Mouse (Mus musculus) C3H10T1/2 (cell line): ENCODE data around the gene Hoxa3. TPM values are rescaled to one million over a fixed set of nuclear protein-coding genes. Genes with fewer than 3 reads are reported as not detected.

Experiments
- polyA plus RNA-seq, 2 experiments: library from polyadenylated mRNA; unstranded; fragments of >200 nt; fragmentation: generic; extraction: Trizol; gene quantifications; one replicate each; pipeline ENCODE4 v1.2.1; 2012; ENCODE audit warnings: missing spikeins in 2 of 2

Gene Hoxa3
- 1 to 10 TPM; 1.7 to 8.4 TPM for polyA plus RNA-seq

DNA sequence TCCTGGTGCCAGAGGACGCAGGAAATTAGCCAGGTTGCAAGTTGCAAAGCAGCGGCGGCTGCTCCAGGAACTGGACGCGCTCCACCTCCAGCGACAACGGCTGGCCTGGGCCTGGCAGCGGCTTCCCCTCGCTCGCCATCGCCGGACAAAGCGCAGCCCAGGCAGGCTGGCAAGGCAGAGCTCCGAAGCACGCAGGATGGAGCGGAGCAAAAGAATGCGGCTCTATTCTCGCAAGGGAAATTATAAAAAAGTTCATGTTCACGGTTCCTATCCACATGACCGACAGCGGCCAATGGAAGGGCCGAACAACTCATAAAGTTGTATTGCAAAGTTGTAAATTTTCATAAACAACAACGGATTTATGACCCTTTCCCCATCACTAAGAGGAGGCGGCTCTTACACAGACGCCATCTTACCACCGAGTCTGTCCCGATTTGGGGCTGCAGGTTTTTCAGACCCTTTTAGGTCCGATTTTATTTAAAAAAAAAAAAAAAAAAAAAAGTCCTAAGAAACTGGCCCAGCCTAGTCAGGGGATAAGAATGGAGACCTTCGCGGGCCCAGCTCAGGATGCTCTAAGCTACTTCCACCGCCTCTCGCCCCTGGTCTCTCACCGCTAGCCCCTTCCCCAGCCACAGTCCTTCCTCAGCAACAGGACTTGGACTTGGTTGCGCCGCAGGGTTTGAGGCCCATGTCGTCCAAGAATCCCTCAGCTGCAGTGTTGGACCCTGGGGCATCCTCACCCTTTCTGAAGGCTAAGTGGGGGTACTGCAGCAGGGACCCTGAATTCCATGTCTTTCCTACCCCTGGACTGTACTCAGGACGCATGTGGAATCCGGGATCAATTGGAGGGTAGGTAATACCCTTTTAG lies at the start of gene Hoxa3, which contains the start of gene Gm28308:
Gene Hoxa3, minus strand, starts transcription at position 218 of the 868 bp plus-strand sequence.
Gene Gm28308, minus strand, starts transcription at position 221 of the 868 bp plus-strand sequence.

DNA sequence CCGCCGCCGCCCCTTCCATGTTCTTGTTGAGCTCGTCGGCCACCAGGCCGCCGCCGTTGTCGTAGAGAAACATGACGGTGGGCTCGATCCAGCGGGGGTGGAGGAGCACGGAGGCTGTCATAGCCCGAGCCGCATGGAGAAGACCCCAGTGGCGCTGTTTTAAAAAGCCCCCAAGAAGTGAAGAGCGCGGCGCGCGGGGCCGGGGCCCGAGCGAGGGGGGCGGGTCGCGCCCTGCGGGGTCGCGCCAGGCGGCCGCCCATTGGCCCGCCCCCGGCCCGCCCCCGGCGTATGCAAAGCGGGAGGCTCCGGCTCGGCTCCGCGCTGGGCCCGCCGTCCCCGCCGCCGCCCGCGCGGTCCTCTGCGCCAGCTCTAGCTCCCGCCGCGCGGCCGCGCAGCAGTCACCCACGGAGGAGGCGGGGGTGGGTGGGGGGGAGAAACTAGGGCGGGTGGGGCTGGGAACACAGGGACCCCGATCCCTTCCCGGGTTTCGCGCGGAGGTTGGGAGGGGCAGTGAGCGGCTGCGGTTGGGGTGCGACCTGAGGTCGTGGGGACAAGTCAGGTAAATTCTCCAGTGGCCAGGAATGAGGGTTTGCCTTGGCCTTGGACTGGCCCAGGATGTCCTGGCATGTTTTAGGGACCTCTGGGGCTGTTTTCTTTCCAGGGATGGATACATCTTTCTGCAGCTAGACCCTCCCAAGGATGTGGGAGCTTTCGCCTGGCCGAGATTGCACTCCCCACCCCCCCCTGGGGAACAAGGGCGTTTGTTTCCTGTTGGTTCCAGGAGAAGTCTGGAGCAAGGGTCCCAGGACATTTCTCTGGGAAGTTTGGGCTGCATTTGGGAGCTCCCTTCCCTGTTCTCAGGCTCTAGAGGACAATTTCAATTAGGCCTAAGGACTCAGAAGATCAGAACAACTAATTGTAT lies 47.8 kb upstream of the Hoxa3 start, which contains the start of gene Hoxa13:
Gene Hoxa13, minus strand, starts transcription at position 227 of the 922 bp plus-strand sequence.

DNA sequence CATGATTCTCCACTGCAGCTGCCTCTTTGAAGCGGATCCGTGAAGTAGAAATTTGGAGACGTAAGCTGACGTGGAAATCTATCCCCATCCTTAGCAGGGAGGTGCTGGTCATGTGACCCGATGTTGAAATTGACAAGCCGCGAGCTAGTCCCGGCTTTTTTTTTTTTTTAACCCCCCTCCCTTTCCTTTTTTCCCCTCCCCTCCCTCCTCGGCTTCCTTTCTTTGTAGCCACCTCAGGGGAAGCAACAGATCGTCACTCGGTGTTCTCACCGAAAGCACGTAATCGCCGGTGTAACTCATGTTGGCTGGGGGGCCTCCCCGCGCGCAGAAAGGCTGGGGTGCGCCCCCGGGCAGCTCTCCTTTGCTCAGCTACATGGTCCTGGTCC lies 32.6 kb upstream of the Hoxa3 start, which contains the start of gene Hoxa11:
Gene Hoxa11, minus strand, starts transcription at position 54 of the 386 bp plus-strand sequence.

DNA sequence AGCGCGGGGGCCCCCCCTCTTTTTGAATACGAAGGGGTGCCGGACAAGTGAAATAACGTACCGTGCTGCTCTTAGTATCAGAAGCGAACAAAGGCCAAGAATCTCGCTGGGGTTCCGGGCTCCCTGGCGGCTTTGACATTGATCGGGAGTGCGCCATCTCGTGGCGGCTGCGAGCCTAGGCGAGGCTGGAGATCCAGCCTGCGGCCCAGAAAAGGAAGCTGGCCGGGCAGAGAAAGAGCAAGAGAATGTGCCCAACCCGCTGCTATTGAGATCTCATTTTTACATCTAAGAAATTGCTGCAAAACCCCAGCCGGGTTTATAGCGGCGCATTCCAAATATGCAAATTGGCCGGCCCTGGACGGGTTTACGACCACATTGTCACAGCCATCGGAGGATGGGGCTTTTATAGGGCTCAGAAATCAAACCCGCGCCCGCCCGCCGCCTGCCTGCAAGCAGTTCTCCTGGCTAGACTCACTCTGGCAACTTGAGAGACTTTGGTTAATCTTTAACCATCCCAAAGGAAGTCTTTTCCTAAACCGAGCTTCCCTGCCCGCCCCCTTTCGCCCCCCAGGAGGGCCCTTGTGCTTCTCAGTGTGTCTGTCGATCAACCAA lies 27.4 kb upstream of the Hoxa3 start, which contains the start of gene Hoxa10:
Gene Hoxa10, minus strand, starts transcription at position 466 of the 612 bp plus-strand sequence.

DNA sequence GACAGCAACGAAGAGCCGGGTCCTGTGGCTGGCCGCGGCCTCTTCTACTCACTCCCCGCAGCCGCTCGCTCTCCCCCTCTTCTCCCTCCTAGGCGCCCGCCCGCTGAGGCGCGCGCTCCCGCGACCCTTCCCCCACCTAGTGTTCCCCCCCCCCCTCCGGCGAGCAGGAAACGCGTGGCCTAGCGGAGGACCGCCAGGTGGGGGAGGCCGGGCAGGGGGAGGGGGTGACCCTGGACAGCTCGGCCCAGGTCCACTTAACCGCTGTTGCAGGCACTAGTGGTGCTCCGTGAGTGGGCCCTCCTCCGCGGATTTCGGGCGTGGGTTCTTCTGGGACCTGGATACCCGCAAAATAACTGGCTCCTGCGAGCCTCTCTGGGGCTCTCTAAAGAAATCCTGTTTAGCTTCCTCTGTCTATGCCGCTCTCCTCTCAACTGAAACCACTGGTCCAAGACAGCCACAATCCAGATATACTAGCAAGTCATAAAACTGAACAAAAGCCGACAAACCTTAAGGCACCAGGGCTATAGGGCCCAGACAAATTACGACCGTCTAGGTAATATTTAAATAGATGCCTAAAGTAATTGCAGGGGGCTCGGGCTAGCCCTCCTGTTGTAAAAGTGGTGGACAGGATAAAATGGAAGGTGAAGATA lies 17.5 kb upstream of the Hoxa3 start, which contains the start of gene Hoxa9:
Gene Hoxa9, minus strand, starts transcription at position 574 of the 650 bp plus-strand sequence.

DNA sequence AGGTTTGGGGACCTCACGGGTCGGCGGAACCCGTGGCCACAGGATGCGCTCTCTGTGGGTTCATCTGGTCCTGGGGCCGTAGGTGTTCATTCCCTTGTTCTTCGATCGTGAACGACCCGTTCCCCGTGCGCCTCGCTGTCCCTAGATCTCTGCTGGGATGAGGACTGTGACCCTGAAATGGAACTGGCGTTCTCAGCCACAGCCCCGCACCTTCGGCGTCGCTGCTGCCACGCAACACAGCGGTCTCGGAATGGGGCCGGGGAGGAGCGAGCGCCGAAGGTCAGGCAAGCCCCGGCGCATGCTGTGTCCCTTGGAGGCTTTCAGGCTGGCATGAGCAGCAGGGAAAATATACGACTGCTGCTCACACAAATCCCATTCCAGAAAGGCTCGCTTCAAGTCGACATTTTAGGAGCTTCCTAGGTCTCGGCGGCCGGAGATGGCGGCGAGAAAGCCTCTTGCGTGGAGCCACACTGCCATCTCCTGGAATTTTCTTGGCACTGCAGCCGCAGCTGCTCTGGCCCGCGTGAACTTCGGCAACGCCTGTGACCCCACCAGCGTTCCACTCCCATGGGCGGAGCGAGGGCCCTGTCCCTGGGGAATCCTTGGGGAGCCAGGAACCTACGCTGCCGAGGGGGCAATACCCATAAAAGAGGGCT lies 8.3 kb upstream of the Hoxa3 start, which contains the start of gene Hoxa7:
Gene Hoxa7, minus strand, starts transcription at position 518 of the 656 bp plus-strand sequence.

DNA sequence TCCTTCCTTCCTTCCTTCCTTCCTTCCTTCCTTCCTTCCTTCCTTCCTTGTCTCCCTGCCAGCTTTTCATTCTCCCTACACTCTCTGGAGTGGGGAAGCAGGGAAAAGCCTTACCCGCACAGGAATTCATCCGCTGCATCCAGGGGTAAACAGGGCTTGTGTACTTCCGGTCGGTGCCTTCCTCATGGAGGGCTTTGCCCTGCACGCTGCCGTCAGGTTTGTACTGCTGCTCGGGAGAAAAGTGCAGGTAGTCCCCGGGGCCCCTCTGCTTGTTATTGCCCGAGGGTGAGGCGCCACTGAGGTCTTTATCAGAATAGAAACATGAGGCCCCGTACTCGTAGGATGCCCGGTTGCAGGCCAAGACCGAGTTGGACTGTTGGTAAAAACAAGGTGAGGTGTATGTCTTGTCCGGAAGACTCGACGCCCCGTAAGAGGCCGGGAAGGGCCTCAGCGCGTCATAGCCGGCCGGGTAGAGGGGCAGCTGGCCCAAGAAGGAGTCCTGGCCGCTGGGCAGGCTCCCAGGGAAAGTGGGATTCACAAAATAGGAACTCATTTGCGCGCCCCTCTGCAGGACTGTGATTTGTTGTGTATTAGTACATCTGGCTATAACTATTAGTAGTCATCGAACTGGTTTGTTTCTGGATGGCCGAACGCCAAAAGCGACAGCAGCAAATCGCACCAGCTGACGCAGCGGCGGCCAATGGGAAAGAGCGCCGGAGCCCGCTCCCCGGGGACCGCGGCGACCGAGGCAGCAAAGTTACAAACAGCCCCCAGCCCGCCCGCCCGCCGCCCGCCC lies 4.9 kb downstream of the Hoxa3 start, which contains the start of gene Hoxa6:
Gene Hoxa6, minus strand, starts transcription at position 651 of the 796 bp plus-strand sequence.

DNA sequence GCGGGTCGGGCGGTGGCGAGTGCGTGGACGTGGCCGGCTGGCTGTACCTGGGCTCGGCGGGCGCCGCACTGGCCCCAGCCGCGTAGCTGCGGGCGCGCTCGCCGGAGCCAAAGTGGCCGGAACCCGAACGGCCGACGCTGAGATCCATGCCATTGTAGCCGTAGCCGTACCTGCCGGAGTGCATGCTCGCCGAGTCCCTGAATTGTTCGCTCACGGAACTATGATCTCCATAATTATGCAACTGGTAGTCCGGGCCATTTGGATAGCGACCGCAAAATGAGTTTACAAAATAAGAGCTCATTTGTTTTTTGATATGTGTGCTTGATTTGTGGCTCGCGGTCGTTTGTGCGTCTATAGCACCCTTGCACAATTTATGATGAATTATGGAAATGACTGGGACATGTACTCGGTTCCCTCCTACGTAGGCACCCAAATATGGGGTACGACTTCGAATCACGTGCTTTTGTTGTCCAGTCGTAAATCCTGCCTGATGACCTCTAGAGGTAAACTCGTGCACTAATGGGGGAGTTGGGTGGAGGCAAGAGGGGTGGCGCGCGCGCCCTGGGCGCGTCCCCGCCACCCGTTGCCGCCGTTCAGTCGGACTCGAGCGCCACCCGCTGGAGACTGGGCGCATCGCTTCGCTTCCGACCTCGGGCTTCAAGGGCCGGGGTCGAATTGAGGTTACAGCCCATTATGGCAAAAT lies 8.9 kb downstream of the Hoxa3 start, which contains the start of gene Hoxa5:
Gene Hoxa5, minus strand, starts transcription at position 538 of the 703 bp plus-strand sequence.

DNA sequence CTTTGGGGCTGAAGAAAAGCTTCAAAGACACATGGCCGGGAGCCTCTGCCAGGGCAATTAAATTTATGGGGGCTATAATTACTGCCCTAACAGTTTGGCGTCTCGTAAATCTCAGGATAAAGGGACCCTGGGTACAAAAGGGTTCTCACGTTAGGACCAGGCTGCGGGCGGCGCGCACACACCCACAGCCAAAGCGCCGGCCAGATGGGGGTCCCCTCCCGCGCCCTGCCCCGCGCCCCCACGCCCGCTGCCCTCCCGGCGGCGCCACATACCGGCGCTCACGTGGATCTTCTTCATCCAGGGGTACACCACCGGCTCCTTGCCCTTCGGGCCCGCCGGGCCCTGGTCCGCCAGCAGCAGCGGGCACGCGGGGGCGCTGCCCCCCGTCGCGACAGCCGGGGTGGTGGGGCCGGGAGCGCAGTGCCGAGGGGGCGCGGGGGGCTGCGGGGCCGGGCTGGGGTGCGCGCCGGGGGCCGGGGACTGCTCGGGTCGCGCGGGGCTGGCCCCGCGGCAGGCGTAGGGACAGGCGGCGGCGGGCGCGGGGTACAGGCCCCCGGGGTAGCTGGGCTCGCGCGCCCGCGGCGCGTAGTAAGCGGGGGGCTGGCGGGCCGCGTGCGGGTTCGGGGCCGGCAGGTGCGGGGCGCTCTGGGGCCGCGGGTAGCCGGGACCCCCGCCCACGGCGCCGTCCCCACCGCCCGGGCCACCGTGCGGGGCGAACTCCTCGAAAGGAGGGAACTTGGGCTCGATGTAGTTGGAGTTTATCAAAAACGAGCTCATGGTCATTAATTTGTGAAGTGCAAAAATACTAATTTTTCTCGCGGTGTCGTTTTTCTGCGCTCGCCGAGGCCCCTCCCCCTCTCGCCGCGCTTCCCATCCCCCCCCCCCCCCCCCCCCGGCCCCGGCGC lies 22.0 kb downstream of the Hoxa3 start, which contains the start of gene Hoxa4:
Gene Hoxa4, minus strand, starts transcription at position 848 of the 905 bp plus-strand sequence.

DNA sequence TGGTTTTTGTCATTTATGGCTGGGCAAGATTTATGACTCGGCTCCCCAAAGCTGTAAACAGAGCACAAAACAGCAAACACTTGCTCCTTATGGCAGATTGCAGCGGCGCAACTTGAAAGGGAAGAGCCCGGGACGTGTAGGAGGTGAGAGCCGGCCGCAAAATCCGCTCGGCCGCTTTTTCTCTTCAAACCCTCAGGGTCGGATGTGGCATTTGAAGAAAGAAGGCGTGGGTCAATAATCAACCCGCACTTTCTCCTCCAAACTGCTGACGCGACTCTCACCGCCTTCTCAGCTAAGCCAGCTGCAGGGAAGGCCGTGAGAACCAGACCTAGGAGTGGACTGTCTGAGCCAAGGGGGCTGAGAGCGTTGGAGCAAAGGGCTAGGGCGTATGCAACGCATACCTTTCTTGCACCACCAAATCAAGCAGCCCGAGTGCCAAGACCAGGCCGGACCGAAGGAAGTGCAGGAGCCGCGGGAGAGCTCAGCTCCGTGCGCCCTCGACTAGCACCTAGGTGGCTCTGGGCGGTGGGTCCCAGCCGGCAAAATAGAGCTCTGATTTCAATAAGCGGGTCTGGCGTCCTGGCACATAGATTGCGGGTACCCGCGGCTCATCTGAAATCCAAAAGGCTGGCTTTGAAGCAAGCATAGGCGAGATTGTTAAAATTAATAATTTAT lies 35.9 kb downstream of the Hoxa3 start, which contains the start of gene 5730596B20Rik:
Gene 5730596B20Rik, plus strand, starts transcription at position 438 of the 675 bp plus-strand sequence.

DNA sequence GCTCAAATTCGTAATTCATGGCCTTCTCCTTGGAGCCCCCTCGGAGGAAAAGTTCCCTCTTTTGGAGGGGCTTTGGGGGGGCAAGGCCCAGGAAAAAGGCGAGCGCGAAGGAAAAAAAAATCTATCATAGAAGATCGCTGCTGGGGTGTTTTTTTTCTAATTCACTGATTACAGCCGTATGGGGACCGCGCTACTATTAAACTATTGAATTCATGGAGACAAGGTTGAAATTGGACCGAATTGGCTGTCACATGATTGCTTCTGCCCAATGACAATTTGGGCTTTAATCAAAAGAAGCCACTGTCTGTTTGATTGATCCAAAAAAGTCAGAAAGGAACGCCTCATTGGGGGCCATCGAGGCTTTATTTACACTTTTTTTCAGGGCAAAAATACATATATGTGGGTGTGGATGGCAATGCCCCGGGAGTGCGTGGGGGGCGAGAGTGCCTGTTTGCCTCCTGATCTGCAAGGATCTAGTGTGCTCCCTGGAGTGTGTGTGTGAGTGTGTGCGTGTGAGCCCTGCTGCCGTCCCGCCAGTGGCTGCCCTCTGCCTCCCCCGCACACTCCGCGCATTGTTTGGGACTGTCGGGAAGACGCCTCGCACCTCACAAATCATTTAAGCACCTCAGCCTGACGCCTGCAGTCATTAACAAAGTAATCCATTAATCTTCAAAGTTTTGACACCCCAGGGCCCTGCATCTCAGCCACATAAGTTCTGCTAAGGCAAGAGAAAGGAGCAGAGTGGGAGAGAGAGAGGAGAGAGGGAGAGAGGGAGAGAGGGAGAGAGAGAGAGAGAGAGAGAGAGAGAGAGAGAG lies 48.3 kb downstream of the Hoxa3 start, which contains the start of gene Hoxa2:
Gene Hoxa2, minus strand, starts transcription at position 206 of the 815 bp plus-strand sequence.

DNA sequence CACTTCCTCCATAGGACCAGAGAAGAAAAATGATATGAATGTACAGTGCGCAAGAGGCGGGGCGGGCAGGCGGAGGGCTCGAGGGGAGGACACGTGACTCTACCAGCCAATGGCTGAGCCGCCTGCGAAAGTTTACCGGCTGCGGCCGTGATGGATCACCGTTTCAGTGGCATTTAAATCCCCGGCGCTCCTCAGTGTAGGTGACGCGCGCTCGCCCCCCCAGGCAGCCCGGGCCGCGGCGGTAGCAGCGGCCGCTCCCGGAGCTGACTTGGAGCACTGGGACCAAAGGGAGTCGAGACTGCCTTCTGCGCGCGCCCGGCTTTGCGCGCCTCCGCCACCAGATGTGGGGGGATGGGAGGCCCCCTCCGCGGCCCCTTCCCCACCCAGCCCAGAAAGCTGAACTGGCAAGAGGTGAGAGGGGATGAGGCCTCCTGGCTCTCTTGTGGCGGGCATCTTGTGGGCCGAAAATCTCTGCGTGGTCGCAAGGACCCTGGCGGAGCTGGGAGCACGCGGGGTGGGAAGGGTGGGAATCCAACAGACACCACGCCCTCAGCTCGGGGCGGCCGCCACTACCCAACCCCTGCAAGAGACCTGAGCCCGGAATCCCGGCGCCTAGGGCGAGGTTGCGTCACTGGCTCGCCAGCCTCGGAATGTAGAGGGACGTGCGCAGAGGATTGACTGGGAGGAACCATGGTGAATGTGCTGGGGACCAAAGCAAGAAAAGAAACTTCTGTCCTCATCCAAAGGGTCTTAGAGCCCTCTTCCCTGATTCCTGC lies 54.7 kb downstream of the Hoxa3 start, which contains the start of gene Hoxa1:
Gene Hoxa1, minus strand, starts transcription at position 42 of the 776 bp plus-strand sequence.

